Mouse (Mus musculus): ENCODE measurements at regions not wholly inside any gene's neighbourhood (a gene's known extent, or its start where the extent isn't known, plus 50 kb on each side); places are given as distances from the start of the nearest gene placed in this dataset.

GRCm38 (mm10) chr3:100773237-100773636 is 52.0 kb upstream of the Vtcn1 start:
- no peak for ATAC-seq (ENCODE audit: poor library complexity, severe bottlenecking)

- 0 out of 2 replicates have a peak, but pooled peaks have one; percentile 33 for ATAC-seq (ENCODE audit: poor library complexity, severe bottlenecking)
Measured at GRCm38 (mm10) chr3:100771363-100771762, 53.9 kb upstream of the Vtcn1 start.

- no peak for ATAC-seq (ENCODE audit: poor library complexity, severe bottlenecking)
Measured at GRCm38 (mm10) chr3:100770841-100771240, 54.4 kb upstream of the Vtcn1 start.

GRCm38 (mm10) chr3:100769146-100769545 is 56.1 kb upstream of the Vtcn1 start:
- ATAC-seq (ENCODE audit: poor library complexity, severe bottlenecking) = no peak

- no peak for ATAC-seq (ENCODE audit: poor library complexity, severe bottlenecking)
Measured at GRCm38 (mm10) chr3:100768170-100768624, 57.1 kb upstream of the Vtcn1 start.

- peak; percentile 88 for ATAC-seq (ENCODE audit: poor library complexity, severe bottlenecking)
Measured at GRCm38 (mm10) chr3:100765323-100765722, 59.9 kb upstream of the Vtcn1 start.

- ATAC-seq (ENCODE audit: poor library complexity, severe bottlenecking) = no peak
Measured at GRCm38 (mm10) chr3:100762895-100763294, 62.4 kb upstream of the Vtcn1 start.

- ATAC-seq (ENCODE audit: poor library complexity, severe bottlenecking) = no peak
Measured at GRCm38 (mm10) chr3:100759091-100759941, 65.9 kb upstream of the Vtcn1 start.

- no peak for ATAC-seq (ENCODE audit: poor library complexity, severe bottlenecking)
Measured at GRCm38 (mm10) chr3:100754677-100755076, 69.4 kb upstream of the Man1a2 start.

GRCm38 (mm10) chr3:100751211-100751610 is 65.9 kb upstream of the Man1a2 start:
- no peak for ATAC-seq (ENCODE audit: poor library complexity, severe bottlenecking)

- no peak for ATAC-seq (ENCODE audit: poor library complexity, severe bottlenecking)
Measured at GRCm38 (mm10) chr3:100748727-100749126, 63.4 kb upstream of the Man1a2 start.

- no peak for ATAC-seq (ENCODE audit: poor library complexity, severe bottlenecking)
Measured at GRCm38 (mm10) chr3:100748309-100748691, 63.0 kb upstream of the Man1a2 start.

- ATAC-seq (ENCODE audit: poor library complexity, severe bottlenecking) = no peak
Measured at GRCm38 (mm10) chr3:100747421-100748308, 62.4 kb upstream of the Man1a2 start.

- no peak for ATAC-seq (ENCODE audit: poor library complexity, severe bottlenecking)
Measured at GRCm38 (mm10) chr3:100737660-100738059, 52.4 kb upstream of the Man1a2 start.

- no peak for ATAC-seq (ENCODE audit: poor library complexity, severe bottlenecking)
Measured at GRCm38 (mm10) chr3:100736539-100736938, 51.2 kb upstream of the Man1a2 start.

Measured in megakaryocyte, adult 5-6 weeks (primary cell).